Mouse (Mus musculus): ENCODE measurements around the gene Zc3h12d. TPM values are rescaled to one million over a fixed set of nuclear protein-coding genes. Genes with fewer than 3 reads are reported as not detected.

Gene Zc3h12d
- polyA plus RNA-seq, 1 experiment from 2014 or later = 1.2 TPM

GRCm38 (mm10) chr10:7809937-7810336 is 22.3 kb upstream of the Zc3h12d start:
- ATAC-seq = peak; percentile 51
- Histone ChIP-seq H3K4me2 (replicated peaks; ENCODE audit: low read depth) (no peak overlapping the region), H3K9ac (ENCODE audit: low read depth, low read length) (no peak overlapping the region), H3K36me3 (ENCODE audit: control insufficient read depth, insufficient read depth) (peaks cover 57% of the 10 kb centered on the region), H3K27ac (ENCODE audit: low read depth, low read length) (no peak overlapping the region), H3K4me3 (ENCODE audit: low read depth, low read length) (no peak overlapping the region), H3K4me1 (replicated peaks; ENCODE audit: control insufficient read depth, insufficient read depth, low read length) (no peaks in the 10 kb centered on the region), H3K9me3 (ENCODE audit: control insufficient read depth) (no peaks in the 10 kb centered on the region), H3K27me3 (replicated peaks; ENCODE audit: control insufficient read depth, insufficient read depth, low read length) (no peaks in the 10 kb centered on the region)
- WGBS = 50% methylated on average over 2 of the region's 2 CpGs
- TF ChIP-seq CTCF (IDR thresholded peaks at IDR 0.05; ENCODE audit: low read depth) = peak; percentile 82

- Histone ChIP-seq H3K27ac (ENCODE audit: low read depth, low read length) (no peak overlapping the region), H3K4me3 (ENCODE audit: low read depth, low read length) (no peak overlapping the region), H3K9me3 (ENCODE audit: control insufficient read depth) (no peaks in the 10 kb centered on the region), H3K4me1 (replicated peaks; ENCODE audit: control insufficient read depth, insufficient read depth, low read length) (no peaks in the 10 kb centered on the region), H3K36me3 (ENCODE audit: control insufficient read depth, insufficient read depth) (peaks cover 41% of the 10 kb centered on the region), H3K9ac (ENCODE audit: low read depth, low read length) (no peak overlapping the region), H3K4me2 (replicated peaks; ENCODE audit: low read depth) (no peak overlapping the region), H3K27me3 (replicated peaks; ENCODE audit: control insufficient read depth, insufficient read depth, low read length) (no peaks in the 10 kb centered on the region)
- WGBS = 76% methylated on average over 2 of the region's 2 CpGs
- TF ChIP-seq CTCF (IDR thresholded peaks at IDR 0.05; ENCODE audit: low read depth) = no peak
- no peak for ATAC-seq
Measured at GRCm38 (mm10) chr10:7816476-7816875, 15.8 kb upstream of the Zc3h12d start.

- no peaks in the 10 kb centered on the region for H3K27me3 ChIP-seq (replicated peaks; ENCODE audit: control insufficient read depth, insufficient read depth, low read length)
- 87% methylated on average over 4 of the region's 4 CpGs for WGBS
- TF ChIP-seq CTCF (IDR thresholded peaks at IDR 0.05; ENCODE audit: low read depth) = no peak
- peaks cover 43% of the 10 kb centered on the region for H3K36me3 ChIP-seq (ENCODE audit: control insufficient read depth, insufficient read depth)
- no peak overlapping the region for H3K4me3 ChIP-seq (ENCODE audit: low read depth, low read length)
- H3K9ac ChIP-seq (ENCODE audit: low read depth, low read length) = no peak overlapping the region
- ATAC-seq = no peak
- no peak overlapping the region for H3K27ac ChIP-seq (ENCODE audit: low read depth, low read length)
- no peaks in the 10 kb centered on the region for H3K4me1 ChIP-seq (replicated peaks; ENCODE audit: control insufficient read depth, insufficient read depth, low read length)
- H3K4me2 ChIP-seq (replicated peaks; ENCODE audit: low read depth) = no peak overlapping the region
- no peaks in the 10 kb centered on the region for H3K9me3 ChIP-seq (ENCODE audit: control insufficient read depth)
Measured at GRCm38 (mm10) chr10:7818676-7819075, 13.6 kb upstream of the Zc3h12d start.

GRCm38 (mm10) chr10:7819156-7819555 is 13.1 kb upstream of the Zc3h12d start:
- peaks cover 46% of the 10 kb centered on the region for H3K36me3 ChIP-seq (ENCODE audit: control insufficient read depth, insufficient read depth)

GRCm38 (mm10) chr10:7819603-7820002 is 12.7 kb upstream of the Zc3h12d start:
- Histone ChIP-seq H3K9me3 (ENCODE audit: control insufficient read depth) (no peaks in the 10 kb centered on the region), H3K27me3 (replicated peaks; ENCODE audit: control insufficient read depth, insufficient read depth, low read length) (no peaks in the 10 kb centered on the region), H3K4me2 (replicated peaks; ENCODE audit: low read depth) (no peak overlapping the region), H3K4me3 (ENCODE audit: low read depth, low read length) (no peak overlapping the region), H3K27ac (ENCODE audit: low read depth, low read length) (no peak overlapping the region), H3K4me1 (replicated peaks; ENCODE audit: control insufficient read depth, insufficient read depth, low read length) (no peaks in the 10 kb centered on the region), H3K36me3 (ENCODE audit: control insufficient read depth, insufficient read depth) (peaks cover 46% of the 10 kb centered on the region), H3K9ac (ENCODE audit: low read depth, low read length) (no peak overlapping the region)
- 92% methylated on average over 4 of the region's 4 CpGs for WGBS
- TF ChIP-seq CTCF (IDR thresholded peaks at IDR 0.05; ENCODE audit: low read depth) = no peak
- ATAC-seq = no peak

More at GRCm38 (mm10) chr10:7819156-7819555, 13.1 kb upstream of the Zc3h12d start:
- H3K4me2 ChIP-seq (replicated peaks; ENCODE audit: low read depth) = no peak overlapping the region
- TF ChIP-seq CTCF (IDR thresholded peaks at IDR 0.05; ENCODE audit: low read depth) = no peak
- no peak overlapping the region for H3K4me3 ChIP-seq (ENCODE audit: low read depth, low read length)
- H3K9me3 ChIP-seq (ENCODE audit: control insufficient read depth) = no peaks in the 10 kb centered on the region
- H3K27ac ChIP-seq (ENCODE audit: low read depth, low read length) = no peak overlapping the region
- 93% methylated on average over 4 of the region's 4 CpGs for WGBS
- H3K9ac ChIP-seq (ENCODE audit: low read depth, low read length) = no peak overlapping the region
- H3K4me1 ChIP-seq (replicated peaks; ENCODE audit: control insufficient read depth, insufficient read depth, low read length) = no peaks in the 10 kb centered on the region
- H3K27me3 ChIP-seq (replicated peaks; ENCODE audit: control insufficient read depth, insufficient read depth, low read length) = no peaks in the 10 kb centered on the region
- ATAC-seq = no peak

GRCm38 (mm10) chr10:7820171-7820570 is 12.1 kb upstream of the Zc3h12d start:
- no peak for ATAC-seq
- H3K27me3 ChIP-seq (replicated peaks; ENCODE audit: control insufficient read depth, insufficient read depth, low read length) = no peaks in the 10 kb centered on the region
- H3K9me3 ChIP-seq (ENCODE audit: control insufficient read depth) = no peaks in the 10 kb centered on the region
- H3K9ac ChIP-seq (ENCODE audit: low read depth, low read length) = no peak overlapping the region
- no peaks in the 10 kb centered on the region for H3K4me1 ChIP-seq (replicated peaks; ENCODE audit: control insufficient read depth, insufficient read depth, low read length)
- H3K4me2 ChIP-seq (replicated peaks; ENCODE audit: low read depth) = no peak overlapping the region
- WGBS = 79% methylated on average over 5 of the region's 5 CpGs
- no peak overlapping the region for H3K4me3 ChIP-seq (ENCODE audit: low read depth, low read length)
- H3K36me3 ChIP-seq (ENCODE audit: control insufficient read depth, insufficient read depth) = peaks cover 44% of the 10 kb centered on the region
- TF ChIP-seq CTCF (IDR thresholded peaks at IDR 0.05; ENCODE audit: low read depth) = no peak
- H3K27ac ChIP-seq (ENCODE audit: low read depth, low read length) = no peak overlapping the region

GRCm38 (mm10) chr10:7821981-7822380 is 10.3 kb upstream of the Zc3h12d start:
- no peaks in the 10 kb centered on the region for H3K27me3 ChIP-seq (replicated peaks; ENCODE audit: control insufficient read depth, insufficient read depth, low read length)
- H3K9ac ChIP-seq (ENCODE audit: low read depth, low read length) = no peak overlapping the region
- H3K36me3 ChIP-seq (ENCODE audit: control insufficient read depth, insufficient read depth) = peaks cover 37% of the 10 kb centered on the region
- ATAC-seq = no peak
- H3K4me2 ChIP-seq (replicated peaks; ENCODE audit: low read depth) = no peak overlapping the region
- no peak overlapping the region for H3K27ac ChIP-seq (ENCODE audit: low read depth, low read length)
- 97% methylated on average over 12 of the region's 12 CpGs for WGBS
- no peaks in the 10 kb centered on the region for H3K9me3 ChIP-seq (ENCODE audit: control insufficient read depth)
- H3K4me1 ChIP-seq (replicated peaks; ENCODE audit: control insufficient read depth, insufficient read depth, low read length) = no peaks in the 10 kb centered on the region
- no peak for TF ChIP-seq CTCF (IDR thresholded peaks at IDR 0.05; ENCODE audit: low read depth)
- H3K4me3 ChIP-seq (ENCODE audit: low read depth, low read length) = no peak overlapping the region

Measured in intestine, postnatal 0 days (tissue).